Mouse (Mus musculus) spleen, adult 2 months (tissue): Measurements from ENCODE around the gene Tmem108.

Experiments
- CTCF ChIP-seq: fragments of 200-500 bp; IDR thresholded peaks from 2 replicates; pipeline ENCODE4 v1.5.1; 2011; ENCODE audit warnings: mild to moderate bottlenecking, inconsistent platforms; ENCODE audit not compliant: insufficient read depth, insufficient read length, insufficient replicate concordance; ENCODE audit errors: extremely low read depth
- POLR2A ChIP-seq: fragments of 200-500 bp; IDR thresholded peaks from 2 replicates; pipeline ENCODE4 v1.6.1; 2011; ENCODE audit warnings: low read depth, low read length, inconsistent platforms

- no peak for TF ChIP-seq POLR2A
- no peak for TF ChIP-seq CTCF
Observed at GRCm38 (mm10) chr9:103503586-103504298, 257.9 kb downstream of the Tmem108 start.
